Mouse (Mus musculus) embryo, embryonic 11 days (tissue): ENCODE data around the gene Sdc3.
A peak's percentile ranks its signal among the peaks of the same experiment; 100 is the strongest.

ENCODE experiments used
- DNase-seq: peaks from one replicate; pipeline ENCODE4 v3.0.0-alpha.2; 2015

Gene Sdc3

GRCm38 (mm10) chr4:130792376-130793179, at the start of gene Sdc3:
Sdc3 (plus strand) TSS chr4:130792537.
- peak; percentile 76 for DNase-seq

GRCm38 (mm10) chr4:130744058-130744457, 48.3 kb upstream of the Sdc3 start:
- DNase-seq = no peak

GRCm38 (mm10) chr4:130745561-130746306, 46.6 kb upstream of the Sdc3 start:
- no peak for DNase-seq

- DNase-seq = no peak
Observed at GRCm38 (mm10) chr4:130749566-130749965, 42.8 kb upstream of the Sdc3 start.

GRCm38 (mm10) chr4:130751966-130752365, 40.4 kb upstream of the Sdc3 start:
- DNase-seq = no peak

- DNase-seq = no peak
Observed at GRCm38 (mm10) chr4:130752591-130752990, 39.7 kb upstream of the Sdc3 start.

GRCm38 (mm10) chr4:130753755-130754154, 38.6 kb upstream of the Sdc3 start:
- DNase-seq = no peak

- DNase-seq = no peak
Observed at GRCm38 (mm10) chr4:130754776-130755175, 37.6 kb upstream of the Sdc3 start.

GRCm38 (mm10) chr4:130759875-130760274, 32.5 kb upstream of the Sdc3 start:
- no peak for DNase-seq

- no peak for DNase-seq
Observed at GRCm38 (mm10) chr4:130761809-130762208, 30.5 kb upstream of the Sdc3 start.

- no peak for DNase-seq
Observed at GRCm38 (mm10) chr4:130765399-130766160, 26.8 kb upstream of the Sdc3 start.

GRCm38 (mm10) chr4:130766387-130766786, 25.9 kb upstream of the Sdc3 start:
- no peak for DNase-seq

- no peak for DNase-seq
Observed at GRCm38 (mm10) chr4:130766926-130767325, 25.4 kb upstream of the Sdc3 start.

GRCm38 (mm10) chr4:130773899-130774298, 18.4 kb upstream of the Sdc3 start:
- no peak for DNase-seq

- no peak for DNase-seq
Observed at GRCm38 (mm10) chr4:130774822-130775221, 17.5 kb upstream of the Sdc3 start.

- no peak for DNase-seq
Observed at GRCm38 (mm10) chr4:130777647-130778046, 14.7 kb upstream of the Sdc3 start.

- no peak for DNase-seq
Observed at GRCm38 (mm10) chr4:130779037-130779436, 13.3 kb upstream of the Sdc3 start.

GRCm38 (mm10) chr4:130782492-130782891, 9.8 kb upstream of the Sdc3 start:
- no peak for DNase-seq

- DNase-seq = peak; percentile 66
Observed at GRCm38 (mm10) chr4:130784755-130785154, 7.6 kb upstream of the Sdc3 start.

GRCm38 (mm10) chr4:130787530-130787929, 4.8 kb upstream of the Sdc3 start:
- DNase-seq = no peak

GRCm38 (mm10) chr4:130790180-130790579, 2.2 kb upstream of the Sdc3 start:
- DNase-seq = peak; percentile 88

GRCm38 (mm10) chr4:130791811-130792375, 444 bp upstream of the Sdc3 start:
- DNase-seq = peak; percentile 61

- no peak for DNase-seq
Observed at GRCm38 (mm10) chr4:130793180-130793501, 804 bp downstream of the Sdc3 start.
